Mouse (Mus musculus): ENCODE results near the gene Styx.

- no peak for TF ChIP-seq CTCF (IDR thresholded peaks at IDR 0.05; ENCODE audit: low read depth, low read length)
- no peak for TF ChIP-seq POLR2AphosphoS5 (IDR thresholded peaks at IDR 0.05; ENCODE audit: insufficient replicate concordance, low read depth, low read length)
Observed at GRCm38 (mm10) chr14:45318426-45319236, 32.3 kb upstream of the Styx start, which contains the start of gene Ero1l.

Measured in G1E (cell line).